Mouse (Mus musculus): ENCODE data around the gene Cdh4. TPM values are rescaled to one million over a fixed set of nuclear protein-coding genes. Genes with fewer than 3 reads are reported as not detected.

Gene Cdh4
- polyA plus RNA-seq, 1 experiment from 2014 or later = 3.0 TPM

GRCm38 (mm10) chr2:179769943-179770342 is 327.7 kb downstream of the Cdh4 start:
- 58% methylated on average over 8 of the region's 8 CpGs for WGBS
- Histone ChIP-seq H3K36me3 (ENCODE audit: control insufficient read depth, insufficient read depth) (no peaks in the 10 kb centered on the region), H3K4me1 (replicated peaks; ENCODE audit: control insufficient read depth, insufficient read depth, low read length) (no peaks in the 10 kb centered on the region), H3K27me3 (replicated peaks; ENCODE audit: control insufficient read depth, insufficient read depth, low read length) (no peaks in the 10 kb centered on the region), H3K4me3 (ENCODE audit: low read depth, low read length) (no peak overlapping the region), H3K4me2 (replicated peaks; ENCODE audit: low read depth) (no peak overlapping the region), H3K27ac (ENCODE audit: low read depth, low read length) (no peak overlapping the region), H3K9me3 (ENCODE audit: control insufficient read depth) (no peaks in the 10 kb centered on the region), H3K9ac (ENCODE audit: low read depth, low read length) (no peak overlapping the region)
- TF ChIP-seq CTCF (IDR thresholded peaks at IDR 0.05; ENCODE audit: low read depth) = no peak
- no peak for ATAC-seq

- Histone ChIP-seq H3K36me3 (ENCODE audit: control insufficient read depth, insufficient read depth) (no peaks in the 10 kb centered on the region), H3K27me3 (replicated peaks; ENCODE audit: control insufficient read depth, insufficient read depth, low read length) (no peaks in the 10 kb centered on the region), H3K4me3 (ENCODE audit: low read depth, low read length) (no peak overlapping the region), H3K9ac (ENCODE audit: low read depth, low read length) (no peak overlapping the region), H3K4me2 (replicated peaks; ENCODE audit: low read depth) (no peak overlapping the region), H3K9me3 (ENCODE audit: control insufficient read depth) (no peaks in the 10 kb centered on the region), H3K4me1 (replicated peaks; ENCODE audit: control insufficient read depth, insufficient read depth, low read length) (no peaks in the 10 kb centered on the region), H3K27ac (ENCODE audit: low read depth, low read length) (no peak overlapping the region)
- 0 out of 2 replicates have a peak, but pooled peaks have one; percentile 31 for ATAC-seq
- no peak for TF ChIP-seq CTCF (IDR thresholded peaks at IDR 0.05; ENCODE audit: low read depth)
- WGBS = 13% methylated on average over 13 of the region's 13 CpGs
Measured at GRCm38 (mm10) chr2:179774440-179775110, 332.3 kb downstream of the Cdh4 start.

DNA sequence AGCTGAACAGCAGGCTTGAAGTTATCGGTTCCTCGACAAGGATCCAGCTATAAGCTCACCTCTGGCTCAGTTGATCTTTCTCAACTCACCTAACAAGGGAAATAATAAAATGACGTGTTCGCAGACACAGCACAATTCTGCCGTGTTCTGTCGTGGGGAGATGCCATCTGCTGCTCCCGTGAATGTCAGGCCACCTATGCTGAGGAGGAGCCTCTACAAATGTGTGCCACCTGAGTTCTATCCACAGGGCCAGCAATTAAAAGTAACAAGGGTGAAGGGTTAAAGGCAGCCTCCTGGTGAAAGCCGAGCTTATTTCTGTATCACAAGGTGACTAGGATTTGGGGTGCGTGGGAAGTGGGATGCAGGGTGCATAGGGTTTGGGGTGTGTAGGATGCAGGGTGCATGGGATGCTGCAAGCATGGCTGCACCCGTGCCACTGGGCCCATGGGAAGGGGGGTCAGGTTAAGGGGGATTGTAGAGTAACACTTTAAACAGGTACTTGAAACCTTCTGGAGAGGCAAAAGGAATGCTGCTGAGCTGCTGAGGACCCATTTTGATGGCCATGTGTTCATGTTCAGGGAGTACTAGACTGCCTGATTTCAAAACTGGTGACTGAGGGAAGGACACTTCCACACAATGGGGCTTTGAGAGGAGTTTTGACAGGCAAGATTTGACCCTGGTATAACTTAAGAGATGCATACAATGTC is 333.9 kb downstream of the Cdh4 start:
- no peak for TF ChIP-seq CTCF (IDR thresholded peaks at IDR 0.05; ENCODE audit: low read depth)
- Histone ChIP-seq H3K27ac (ENCODE audit: low read depth, low read length) (no peak overlapping the region), H3K36me3 (ENCODE audit: control insufficient read depth, insufficient read depth) (no peaks in the 10 kb centered on the region), H3K9ac (ENCODE audit: low read depth, low read length) (no peak overlapping the region), H3K4me2 (replicated peaks; ENCODE audit: low read depth) (no peak overlapping the region), H3K4me1 (replicated peaks; ENCODE audit: control insufficient read depth, insufficient read depth, low read length) (no peaks in the 10 kb centered on the region), H3K27me3 (replicated peaks; ENCODE audit: control insufficient read depth, insufficient read depth, low read length) (no peaks in the 10 kb centered on the region), H3K9me3 (ENCODE audit: control insufficient read depth) (no peaks in the 10 kb centered on the region), H3K4me3 (ENCODE audit: low read depth, low read length) (no peak overlapping the region)
- ATAC-seq = no peak
- WGBS = 85% methylated on average over 10 of the region's 10 CpGs

GRCm38 (mm10) chr2:179779266-179779665 is 337.0 kb downstream of the Cdh4 start:
- Histone ChIP-seq H3K4me1 (replicated peaks; ENCODE audit: control insufficient read depth, insufficient read depth, low read length) (no peaks in the 10 kb centered on the region), H3K27me3 (replicated peaks; ENCODE audit: control insufficient read depth, insufficient read depth, low read length) (no peaks in the 10 kb centered on the region), H3K9me3 (ENCODE audit: control insufficient read depth) (no peaks in the 10 kb centered on the region), H3K36me3 (ENCODE audit: control insufficient read depth, insufficient read depth) (no peaks in the 10 kb centered on the region), H3K27ac (ENCODE audit: low read depth, low read length) (no peak overlapping the region), H3K9ac (ENCODE audit: low read depth, low read length) (no peak overlapping the region), H3K4me2 (replicated peaks; ENCODE audit: low read depth) (no peak overlapping the region), H3K4me3 (ENCODE audit: low read depth, low read length) (no peak overlapping the region)
- WGBS = 68% methylated on average over 9 of the region's 9 CpGs
- no peak for TF ChIP-seq CTCF (IDR thresholded peaks at IDR 0.05; ENCODE audit: low read depth)
- no peak for ATAC-seq

DNA sequence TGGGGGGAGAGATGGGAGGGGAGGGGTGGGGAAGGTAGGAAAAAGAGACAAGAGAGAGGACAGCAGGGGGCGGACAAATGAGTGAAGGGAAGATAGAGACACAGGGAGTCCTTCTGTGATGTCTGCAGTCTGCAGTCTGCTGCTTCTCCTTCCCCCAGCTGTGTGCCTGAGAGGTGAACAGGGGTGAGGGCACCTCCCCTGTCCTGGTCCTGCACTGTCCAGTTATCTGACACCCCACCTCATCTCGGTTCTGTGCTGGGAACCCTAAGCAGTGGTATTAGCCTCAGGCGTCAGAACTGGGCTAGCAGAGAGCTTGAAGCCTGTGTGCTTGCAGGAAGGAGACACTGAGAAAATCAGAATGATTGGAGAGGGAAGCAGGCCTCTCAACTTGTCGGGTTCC is 338.7 kb downstream of the Cdh4 start:
- no peak for ATAC-seq
- Histone ChIP-seq H3K4me1 (replicated peaks; ENCODE audit: control insufficient read depth, insufficient read depth, low read length) (no peaks in the 10 kb centered on the region), H3K9me3 (ENCODE audit: control insufficient read depth) (no peaks in the 10 kb centered on the region), H3K4me2 (replicated peaks; ENCODE audit: low read depth) (no peak overlapping the region), H3K36me3 (ENCODE audit: control insufficient read depth, insufficient read depth) (no peaks in the 10 kb centered on the region), H3K9ac (ENCODE audit: low read depth, low read length) (no peak overlapping the region), H3K4me3 (ENCODE audit: low read depth, low read length) (no peak overlapping the region), H3K27me3 (replicated peaks; ENCODE audit: control insufficient read depth, insufficient read depth, low read length) (no peaks in the 10 kb centered on the region), H3K27ac (ENCODE audit: low read depth, low read length) (no peak overlapping the region)
- 54% methylated on average over 4 of the region's 4 CpGs for WGBS
- no peak for TF ChIP-seq CTCF (IDR thresholded peaks at IDR 0.05; ENCODE audit: low read depth)

GRCm38 (mm10) chr2:179787256-179787655 is 345.0 kb downstream of the Cdh4 start:
- TF ChIP-seq CTCF (IDR thresholded peaks at IDR 0.05; ENCODE audit: low read depth) = no peak
- Histone ChIP-seq H3K4me3 (ENCODE audit: low read depth, low read length) (no peak overlapping the region), H3K9ac (ENCODE audit: low read depth, low read length) (no peak overlapping the region), H3K27ac (ENCODE audit: low read depth, low read length) (no peak overlapping the region), H3K4me2 (replicated peaks; ENCODE audit: low read depth) (no peak overlapping the region), H3K36me3 (ENCODE audit: control insufficient read depth, insufficient read depth) (no peaks in the 10 kb centered on the region), H3K4me1 (replicated peaks; ENCODE audit: control insufficient read depth, insufficient read depth, low read length) (no peaks in the 10 kb centered on the region), H3K9me3 (ENCODE audit: control insufficient read depth) (no peaks in the 10 kb centered on the region), H3K27me3 (replicated peaks; ENCODE audit: control insufficient read depth, insufficient read depth, low read length) (no peaks in the 10 kb centered on the region)
- no peak for ATAC-seq
- 80% methylated on average over 18 of the region's 18 CpGs for WGBS

Data from intestine, postnatal 0 days (tissue).